Mouse (Mus musculus) lung, embryonic 15.5 days (tissue): ENCODE measurements around the gene Ccdc88c. TPM values are rescaled to one million over a fixed set of nuclear protein-coding genes. Genes with fewer than 3 reads are reported as not detected.

ENCODE experiments used
- ATAC-seq: fragments of 200-750 bp; cut with Nextera tagmentation; 2 replicates; pipeline ENCODE4 v1.8.0; 2017; ENCODE audit warnings: moderate number of reproducible peaks, borderline replicate concordance; ENCODE audit not compliant: low FRiP score, low TSS enrichment; ENCODE audit errors: extremely low read depth
- H3K27ac ChIP-seq: fragments of 300-500 bp; sonication (generic); 2 replicates; pipeline ENCODE4 v1.5.1; 2015; ENCODE audit warnings: moderate library complexity, mild to moderate bottlenecking, inconsistent platforms
- H3K27me3 ChIP-seq: fragments of 300-500 bp; sonication (generic); 2 replicates; pipeline ENCODE4 v1.6.1; 2015; ENCODE audit warnings: inconsistent platforms
- H3K36me3 ChIP-seq: fragments of 300-500 bp; sonication (generic); 2 replicates; pipeline ENCODE4 v1.6.1; 2015; ENCODE audit warnings: inconsistent platforms
- H3K4me1 ChIP-seq: fragments of 300-500 bp; sonication (generic); 2 replicates; pipeline ENCODE4 v1.6.1; 2015; ENCODE audit warnings: inconsistent platforms
- H3K4me2 ChIP-seq: fragments of 300-500 bp; sonication (generic); 2 replicates; pipeline ENCODE4 v1.6.1; 2015; ENCODE audit warnings: inconsistent platforms, mild to moderate bottlenecking, moderate library complexity
- H3K4me3 ChIP-seq: fragments of 300-500 bp; sonication (generic); 2 replicates; pipeline ENCODE4 v1.5.1; 2015; ENCODE audit warnings: mild to moderate bottlenecking, inconsistent platforms
- H3K9ac ChIP-seq: fragments of 300-500 bp; sonication (generic); 2 replicates; pipeline ENCODE4 v1.6.1; 2015; ENCODE audit warnings: inconsistent platforms
- H3K9me3 ChIP-seq: fragments of 300-500 bp; sonication (generic); 2 replicates; pipeline ENCODE4 v1.6.1; 2016; ENCODE audit warnings: inconsistent platforms
- WGBS: fragments of 180-500 bp; shearing (Covaris S2); methylation state at CpG from one replicate; pipeline ENCODE4 v1.1.7; 2015; 5-methylcytosine and 5-hydroxymethylcytosine counted together
- polyA plus RNA-seq: library from polyadenylated mRNA; unstranded; fragments of >200 nt; fragmentation: Nextera tagmentation; extraction: Ambion mirVana; gene quantifications from 2 replicates; pipeline ENCODE4 v1.2.1, GENCODE M21; 2015

The Ccdc88c gene
- polyA plus RNA-seq, 1 experiment from 2014 or later: 17.9 TPM

DNA sequence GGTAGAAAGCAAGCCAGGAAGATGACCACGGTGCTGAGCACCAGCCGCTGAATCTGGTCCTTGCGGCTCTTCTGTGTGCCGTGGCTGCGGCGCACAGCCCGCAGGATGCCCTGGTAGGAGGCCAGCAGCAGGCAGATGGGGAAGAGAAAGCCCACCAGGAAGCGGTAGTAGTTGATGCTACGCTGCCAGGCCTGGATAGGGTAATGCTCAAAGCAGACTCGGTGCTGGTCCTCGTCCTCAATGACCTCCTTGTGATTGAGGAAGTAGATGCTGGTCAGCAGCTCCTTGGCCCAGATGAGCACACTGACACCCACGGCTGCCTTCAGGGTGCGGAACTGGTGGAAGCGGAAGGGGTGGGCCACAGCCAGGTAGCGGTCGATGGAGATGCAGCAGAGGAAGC lies 150.3 kb downstream of the Ccdc88c start:
- H3K27ac ChIP-seq: no peak overlapping the region
- H3K9ac ChIP-seq: no peak overlapping the region
- H3K4me2 ChIP-seq: no peak overlapping the region
- no peaks in the 10 kb centered on the region for H3K27me3 ChIP-seq
- WGBS: 89% methylated on average over 16 of the region's 16 CpGs
- no peaks in the 10 kb centered on the region for H3K9me3 ChIP-seq
- no peak overlapping the region for H3K4me3 ChIP-seq
- H3K4me1 ChIP-seq: no peaks in the 10 kb centered on the region
- ATAC-seq: no peak
- H3K36me3 ChIP-seq: no peaks in the 10 kb centered on the region

DNA sequence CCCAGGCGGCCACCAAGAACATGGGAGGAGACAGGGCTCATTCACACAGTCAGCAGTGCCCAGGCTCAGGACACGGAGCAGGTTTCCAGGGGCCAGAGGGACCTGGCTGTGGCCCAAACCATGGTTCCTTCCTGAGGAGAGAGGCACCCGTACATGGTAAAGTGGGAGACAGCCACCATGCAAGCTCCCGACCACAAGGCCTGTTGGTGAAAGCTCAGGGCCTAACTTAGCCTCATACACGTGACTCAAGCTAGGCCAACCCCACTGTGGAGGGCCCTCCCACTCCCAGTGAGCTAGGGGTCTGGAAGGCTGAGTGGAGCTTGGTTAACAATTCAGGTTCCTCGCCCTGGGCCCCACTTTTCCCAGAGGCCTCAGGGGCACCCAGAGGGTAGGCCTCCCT lies 150.9 kb downstream of the Ccdc88c start:
- Histone ChIP-seq H3K4me3 (no peak overlapping the region), H3K9me3 (no peaks in the 10 kb centered on the region), H3K4me1 (no peaks in the 10 kb centered on the region), H3K27ac (no peak overlapping the region), H3K27me3 (no peaks in the 10 kb centered on the region), H3K36me3 (no peaks in the 10 kb centered on the region), H3K9ac (no peak overlapping the region), H3K4me2 (no peak overlapping the region)
- no peak; the same call in 1 of the 2 replicates for ATAC-seq
- 74% methylated on average over 6 of the region's 6 CpGs for WGBS

- 67% methylated on average over 6 of the region's 6 CpGs for WGBS
- Histone ChIP-seq H3K4me3 (no peak overlapping the region), H3K9ac (no peak overlapping the region), H3K36me3 (no peaks in the 10 kb centered on the region), H3K4me2 (no peak overlapping the region), H3K9me3 (no peaks in the 10 kb centered on the region), H3K27ac (no peak overlapping the region), H3K4me1 (no peaks in the 10 kb centered on the region), H3K27me3 (no peaks in the 10 kb centered on the region)
- no peak for ATAC-seq
Observed at GRCm38 (mm10) chr12:100875960-100876359, 152.9 kb downstream of the Ccdc88c start.

GRCm38 (mm10) chr12:100875553-100875952 lies 153.3 kb downstream of the Ccdc88c start:
- Histone ChIP-seq H3K4me3 (no peak overlapping the region), H3K9me3 (no peaks in the 10 kb centered on the region), H3K27ac (no peak overlapping the region), H3K9ac (no peak overlapping the region), H3K36me3 (no peaks in the 10 kb centered on the region), H3K4me2 (no peak overlapping the region), H3K4me1 (no peaks in the 10 kb centered on the region), H3K27me3 (no peaks in the 10 kb centered on the region)
- no peak for ATAC-seq
- WGBS: 39% methylated on average over 3 of the region's 3 CpGs

GRCm38 (mm10) chr12:100873612-100874011 lies 155.2 kb downstream of the Ccdc88c start:
- H3K4me1 ChIP-seq: no peaks in the 10 kb centered on the region
- H3K9me3 ChIP-seq: no peaks in the 10 kb centered on the region
- H3K4me3 ChIP-seq: no peak overlapping the region
- no peak for ATAC-seq
- 73% methylated on average over 3 of the region's 3 CpGs for WGBS
- H3K9ac ChIP-seq: no peak overlapping the region
- no peak overlapping the region for H3K4me2 ChIP-seq
- no peaks in the 10 kb centered on the region for H3K36me3 ChIP-seq
- no peak overlapping the region for H3K27ac ChIP-seq
- H3K27me3 ChIP-seq: no peaks in the 10 kb centered on the region

DNA sequence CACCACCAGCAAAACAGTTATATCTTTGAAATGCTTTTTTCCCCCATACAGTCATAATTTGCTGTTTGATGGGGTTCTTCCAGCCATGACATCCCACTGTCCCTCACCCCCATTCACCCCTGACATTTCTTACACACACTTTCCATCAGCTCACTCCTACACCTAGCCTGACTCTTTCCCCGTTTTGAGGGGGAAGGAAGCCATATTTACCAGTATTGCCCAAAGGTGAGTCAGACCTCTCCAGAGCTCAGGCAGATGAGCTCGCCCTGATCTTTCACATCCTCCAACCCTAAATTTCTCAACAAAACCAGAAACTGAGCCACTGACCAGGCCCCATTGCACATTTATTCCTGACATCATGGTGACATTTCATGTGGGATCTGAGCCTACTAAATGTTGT lies 157.0 kb downstream of the Ccdc88c start:
- no peak overlapping the region for H3K27ac ChIP-seq
- WGBS: 77% methylated on average over 2 of the region's 2 CpGs
- H3K27me3 ChIP-seq: no peaks in the 10 kb centered on the region

DNA sequence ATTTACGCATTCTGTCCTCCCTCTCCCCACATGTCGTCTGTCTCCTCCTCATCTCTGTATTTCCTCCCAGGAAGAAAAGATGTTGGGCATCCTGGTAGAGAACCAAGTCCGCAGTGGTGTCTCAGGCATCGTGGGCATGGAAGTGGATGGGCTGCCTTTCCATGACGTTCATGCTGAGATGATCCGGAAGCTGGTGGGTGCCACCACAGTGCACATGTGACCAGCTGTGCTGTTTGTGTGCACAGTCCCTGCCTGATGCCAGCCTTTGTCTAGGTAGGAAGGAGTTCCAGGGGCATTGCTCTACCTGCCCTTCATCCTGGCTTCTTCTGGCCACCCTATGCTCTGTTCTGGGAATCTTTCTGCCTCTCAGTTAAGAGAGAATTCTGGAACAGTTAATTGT lies 157.6 kb downstream of the Ccdc88c start:
- no peak overlapping the region for H3K9ac ChIP-seq
- H3K27ac ChIP-seq: no peak overlapping the region
- 86% methylated on average over 6 of the region's 6 CpGs for WGBS
- no peaks in the 10 kb centered on the region for H3K9me3 ChIP-seq
- ATAC-seq: no peak
- H3K4me2 ChIP-seq: no peak overlapping the region
- H3K4me3 ChIP-seq: no peak overlapping the region
- H3K4me1 ChIP-seq: no peaks in the 10 kb centered on the region
- no peaks in the 10 kb centered on the region for H3K36me3 ChIP-seq
- H3K27me3 ChIP-seq: no peaks in the 10 kb centered on the region

More for the DNA sequence above, 157.0 kb downstream of the Ccdc88c start:
- ATAC-seq: no peak
- H3K9ac ChIP-seq: no peak overlapping the region
- no peak overlapping the region for H3K4me2 ChIP-seq
- no peaks in the 10 kb centered on the region for H3K36me3 ChIP-seq
- H3K9me3 ChIP-seq: no peaks in the 10 kb centered on the region
- H3K4me3 ChIP-seq: no peak overlapping the region
- H3K4me1 ChIP-seq: no peaks in the 10 kb centered on the region

- Histone ChIP-seq H3K4me3 (no peak overlapping the region), H3K4me1 (no peaks in the 10 kb centered on the region), H3K9ac (no peak overlapping the region), H3K27ac (no peak overlapping the region), H3K9me3 (no peaks in the 10 kb centered on the region), H3K36me3 (no peaks in the 10 kb centered on the region), H3K4me2 (no peak overlapping the region), H3K27me3 (no peaks in the 10 kb centered on the region)
- no peak for ATAC-seq
- WGBS: 47% methylated on average over 4 of the region's 4 CpGs
Observed at GRCm38 (mm10) chr12:100868049-100868622, 160.7 kb downstream of the Ccdc88c start.

GRCm38 (mm10) chr12:100867097-100867496 lies 161.8 kb downstream of the Ccdc88c start:
- Histone ChIP-seq H3K4me1 (no peaks in the 10 kb centered on the region), H3K9me3 (no peaks in the 10 kb centered on the region), H3K4me2 (no peak overlapping the region), H3K4me3 (no peak overlapping the region), H3K36me3 (no peaks in the 10 kb centered on the region), H3K27ac (no peak overlapping the region), H3K27me3 (no peaks in the 10 kb centered on the region), H3K9ac (no peak overlapping the region)
- 85% methylated on average over 8 of the region's 8 CpGs for WGBS
- ATAC-seq: no peak

DNA sequence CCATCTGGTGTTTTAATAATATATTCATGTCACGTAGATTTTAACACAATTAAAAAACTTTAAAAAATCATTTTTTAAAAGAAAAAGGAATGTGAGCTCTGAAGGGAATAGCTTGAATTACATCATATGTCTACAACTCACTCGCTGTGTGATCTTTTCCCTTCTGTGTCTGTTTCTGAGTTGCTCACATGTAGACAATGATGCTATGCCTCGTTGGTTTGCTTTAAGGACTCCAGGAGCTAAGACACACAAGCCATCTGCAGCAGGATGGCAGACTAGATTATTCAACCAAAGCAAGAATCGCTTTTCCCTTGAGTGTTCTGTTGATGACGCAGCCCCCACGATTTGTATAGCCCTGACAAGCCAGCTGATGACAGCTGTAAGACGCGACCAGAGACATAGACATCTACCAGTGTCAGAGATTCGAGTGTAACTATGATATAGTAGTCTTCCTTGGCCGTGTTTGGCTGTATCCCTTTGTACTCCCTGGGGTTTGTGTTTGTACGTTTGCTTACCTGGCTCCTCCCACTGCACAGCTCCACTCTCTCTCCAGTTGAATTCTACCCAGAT lies 163.3 kb downstream of the Ccdc88c start:
- Histone ChIP-seq H3K27ac (no peak overlapping the region), H3K4me3 (no peak overlapping the region), H3K27me3 (no peaks in the 10 kb centered on the region), H3K4me2 (no peak overlapping the region), H3K9ac (no peak overlapping the region), H3K36me3 (no peaks in the 10 kb centered on the region), H3K9me3 (no peaks in the 10 kb centered on the region), H3K4me1 (no peaks in the 10 kb centered on the region)
- WGBS: 56% methylated on average over 11 of the region's 11 CpGs
- ATAC-seq: no peak

DNA sequence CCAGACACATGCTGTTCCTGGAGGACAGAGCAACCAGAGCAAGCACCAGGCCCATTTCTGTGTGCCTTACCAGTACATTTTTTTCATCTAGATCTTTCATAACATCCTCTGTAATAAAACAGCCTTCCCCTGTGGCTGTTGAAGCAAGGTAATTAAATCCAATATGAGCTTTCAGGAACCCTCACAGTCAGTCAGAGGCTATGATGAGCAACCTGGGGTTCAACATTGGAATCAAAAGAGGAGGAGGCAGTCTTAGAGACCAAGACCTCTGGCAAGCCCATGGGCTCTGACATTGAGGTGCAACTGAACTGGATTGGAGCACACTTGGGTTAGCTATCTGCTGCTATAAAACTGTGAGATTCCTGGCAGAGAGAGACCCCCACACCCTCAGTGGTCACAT lies 163.8 kb downstream of the Ccdc88c start:
- Histone ChIP-seq H3K4me3 (no peak overlapping the region), H3K9me3 (no peaks in the 10 kb centered on the region), H3K27me3 (no peaks in the 10 kb centered on the region), H3K27ac (no peak overlapping the region), H3K4me1 (no peaks in the 10 kb centered on the region), H3K36me3 (no peaks in the 10 kb centered on the region), H3K4me2 (no peak overlapping the region), H3K9ac (no peak overlapping the region)
- ATAC-seq: no peak

DNA sequence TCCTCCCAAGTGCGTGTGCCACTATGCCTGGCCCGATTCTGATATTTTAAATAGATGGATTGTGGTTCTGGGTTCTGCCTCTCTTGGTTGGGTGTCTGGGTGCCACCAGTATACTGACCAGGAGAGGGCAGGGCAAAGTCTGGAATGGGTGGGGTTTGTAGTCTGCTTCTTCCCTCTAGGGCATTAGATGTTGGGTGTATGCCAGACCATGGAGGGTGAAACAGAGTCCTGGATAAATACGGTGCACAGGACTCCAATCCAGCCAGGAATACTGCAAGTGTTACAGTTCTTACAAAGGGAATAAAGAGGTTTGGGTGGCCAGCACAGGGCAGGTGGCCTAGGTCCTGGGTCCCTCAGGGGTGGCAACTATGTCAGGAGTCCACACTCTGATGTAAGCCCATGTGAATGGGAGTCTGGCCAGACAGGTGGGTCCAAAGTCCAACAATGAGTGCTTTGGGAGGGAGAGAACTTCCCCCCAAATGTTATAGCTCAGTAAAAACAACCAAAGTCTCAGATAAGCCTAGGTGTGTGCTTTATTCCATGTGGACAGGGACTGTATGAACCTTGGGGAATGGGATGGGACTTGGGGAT lies 165.9 kb downstream of the Ccdc88c start:
- no peak; the same call in 1 of the 2 replicates for ATAC-seq
- Histone ChIP-seq H3K9me3 (no peaks in the 10 kb centered on the region), H3K27ac (no peak overlapping the region), H3K27me3 (no peaks in the 10 kb centered on the region), H3K36me3 (no peaks in the 10 kb centered on the region), H3K9ac (no peak overlapping the region), H3K4me2 (no peak overlapping the region), H3K4me3 (no peak overlapping the region), H3K4me1 (no peaks in the 10 kb centered on the region)
- whole genome bisulfite sequencing: 76% methylated on average over 3 of the region's 3 CpGs
